Mouse (Mus musculus): ENCODE results near the gene Cib3.

- TF ChIP-seq MAX (IDR thresholded peaks at IDR 0.05; ENCODE audit: low read depth), result no peak
- no peak for TF ChIP-seq TCF12 (IDR thresholded peaks at IDR 0.05; ENCODE audit: insufficient read depth, poor library complexity, severe bottlenecking)
- no peak for TF ChIP-seq MYOG (IDR thresholded peaks at IDR 0.05; ENCODE audit: control insufficient read depth in 1 of 3, insufficient read depth in 1 of 3, insufficient read length in 2 of 3, low read depth in 2 of 3)
- TF ChIP-seq POLR2A (IDR thresholded peaks at IDR 0.05; ENCODE audit: insufficient read length, low read depth), result no peak
- no peak for TF ChIP-seq CEBPB (IDR thresholded peaks at IDR 0.05; ENCODE audit: insufficient read depth, poor library complexity, severe bottlenecking)
- TF ChIP-seq TCF3 (IDR thresholded peaks at IDR 0.05; ENCODE audit: insufficient read length, low read depth), result no peak
- no peak for TF ChIP-seq USF1 (IDR thresholded peaks at IDR 0.05; ENCODE audit: low read depth)
- TF ChIP-seq MYOD1 (IDR thresholded peaks at IDR 0.05; ENCODE audit: control insufficient read depth in 1 of 3, insufficient read length in 2 of 3, low read depth in 2 of 3), result no peak
- no peak for TF ChIP-seq REST (IDR thresholded peaks at IDR 0.05; ENCODE audit: insufficient read depth, insufficient read length)
These were observed 14.6 kb downstream of the Cib3 start for GRCm38 (mm10) chr8:72197997-72198396.
